Mouse (Mus musculus) spleen, postnatal 36 days (tissue): ENCODE measurements around the gene Gpr18.

ENCODE experiments used
- DNase-seq, 2 experiments: peaks; one replicate each; pipeline ENCODE4 v3.0.0; 2022; ENCODE audit warnings: low spot score in 2 of 2, mixed read lengths in 1 of 2

The Gpr18 gene

DNA sequence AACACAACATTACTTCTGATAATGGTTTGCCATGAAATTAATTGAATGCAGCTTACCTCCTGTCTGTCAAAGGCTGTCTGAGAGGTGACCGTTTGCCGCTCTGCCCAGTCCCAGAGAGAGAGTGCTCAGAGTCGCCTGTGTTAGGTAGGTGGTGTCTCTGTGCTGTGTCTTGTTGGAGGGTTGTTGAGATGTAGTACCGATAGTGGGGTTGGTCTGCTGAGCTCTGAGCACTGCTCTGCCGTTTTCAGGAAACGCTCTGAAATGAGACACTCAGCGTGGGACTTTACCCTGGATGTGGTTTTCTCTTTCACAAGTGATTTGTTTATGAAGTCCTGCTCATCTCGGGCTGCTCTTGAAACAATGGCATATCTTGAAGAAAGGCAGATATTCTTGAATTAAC lies at the start of gene Gpr18:
Gene Gpr18, minus strand, starts transcription at position 161 of the 400 bp plus-strand sequence.
- peak; percentile 87 to 89 for DNase-seq

- DNase-seq = peak; percentile 71 to 75
These were observed 49.4 kb upstream of the Gpr18 start, which contains the start of gene Gpr183 for GRCm38 (mm10) chr14:121964990-121965389. Gpr183 (minus strand) TSS chr14:121965195.

GRCm38 (mm10) chr14:121963942-121964335 lies 48.4 kb upstream of the Gpr18 start:
- DNase-seq = no peak

GRCm38 (mm10) chr14:121963251-121963941 lies 47.8 kb upstream of the Gpr18 start:
- no peak for DNase-seq

DNA sequence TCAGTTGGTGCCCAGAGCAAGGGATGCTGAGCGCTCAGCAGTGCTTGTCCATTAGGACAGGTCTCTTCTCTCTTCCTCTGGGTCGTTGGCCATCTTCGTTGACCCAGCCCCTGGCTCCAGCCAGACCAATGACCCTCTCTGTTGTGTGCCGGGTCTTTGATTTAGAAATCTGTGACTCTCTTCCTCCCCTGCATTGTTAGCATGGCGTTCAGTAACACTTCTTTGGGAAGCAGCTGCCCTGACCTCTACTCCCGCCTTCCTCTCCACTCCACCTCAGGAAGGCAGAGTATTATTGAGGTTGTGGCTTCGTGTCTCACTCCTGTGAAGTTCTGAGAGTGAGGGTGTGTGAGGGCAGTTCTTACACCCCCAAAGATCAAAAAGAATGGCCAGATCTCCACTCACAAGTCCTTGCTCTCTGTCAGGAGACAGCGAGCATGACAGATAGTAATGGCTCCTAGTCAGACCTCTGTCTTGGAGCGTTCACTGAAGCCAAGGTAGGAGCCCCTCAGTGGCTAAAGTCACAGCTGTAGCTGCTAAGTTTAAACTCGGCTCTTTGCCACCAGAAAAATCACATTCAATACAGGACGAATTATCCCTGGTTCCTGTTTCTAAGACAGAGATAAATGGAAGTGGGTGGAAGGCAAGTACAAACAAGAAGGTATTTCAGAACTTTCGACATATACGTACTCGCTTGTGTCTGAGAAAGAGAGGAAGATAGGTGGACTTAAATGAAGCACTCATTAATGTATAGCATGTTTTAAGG lies 46.7 kb upstream of the Gpr18 start:
- DNase-seq = no peak

- DNase-seq = no peak
These were observed 46.0 kb upstream of the Gpr18 start for GRCm38 (mm10) chr14:121961496-121962127.

DNA sequence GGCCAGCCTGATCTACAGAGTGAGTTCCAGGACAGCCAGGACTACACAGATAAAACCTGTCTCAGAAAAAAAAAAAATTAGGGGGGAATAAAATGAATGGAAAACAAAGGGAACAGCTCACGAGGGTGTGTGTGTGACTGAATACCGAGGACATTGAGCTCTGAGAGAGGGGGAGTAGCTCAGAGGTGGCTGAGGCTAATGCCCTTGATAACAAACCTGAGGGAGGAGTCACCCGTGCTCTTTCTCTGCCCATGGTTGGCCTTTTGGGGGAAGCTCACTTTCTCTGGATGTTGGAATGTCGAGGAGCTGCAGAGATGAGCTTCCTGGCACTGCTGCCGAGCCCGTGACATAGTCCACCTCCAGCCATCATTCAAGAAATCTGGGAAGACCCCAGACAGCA lies 45.4 kb upstream of the Gpr18 start:
- no peak for DNase-seq

GRCm38 (mm10) chr14:121960531-121960930 lies 45.0 kb upstream of the Gpr18 start:
- DNase-seq = peak in 1 of 2 experiments; percentile 52

DNA sequence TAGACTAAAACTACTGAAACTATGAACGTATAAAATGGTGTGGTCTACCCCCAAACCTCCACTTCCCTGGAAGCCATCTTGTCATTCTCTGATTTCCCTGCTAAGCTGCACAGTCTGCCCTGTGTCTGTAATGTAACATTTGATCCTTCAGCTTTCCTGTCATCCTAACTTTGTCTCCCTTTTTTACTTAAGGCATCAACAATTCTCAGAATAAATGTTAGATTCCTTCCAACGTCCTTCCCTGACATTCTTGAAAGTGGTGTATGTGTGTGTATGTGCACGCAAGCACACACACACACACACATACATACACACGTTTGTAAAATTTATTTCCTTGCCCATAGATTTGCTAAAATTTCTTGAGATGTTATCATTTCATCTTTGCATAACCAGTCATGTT lies 44.5 kb upstream of the Gpr18 start:
- DNase-seq = no peak

- no peak for DNase-seq
These were observed 44.0 kb upstream of the Gpr18 start for GRCm38 (mm10) chr14:121959538-121959980.

DNA sequence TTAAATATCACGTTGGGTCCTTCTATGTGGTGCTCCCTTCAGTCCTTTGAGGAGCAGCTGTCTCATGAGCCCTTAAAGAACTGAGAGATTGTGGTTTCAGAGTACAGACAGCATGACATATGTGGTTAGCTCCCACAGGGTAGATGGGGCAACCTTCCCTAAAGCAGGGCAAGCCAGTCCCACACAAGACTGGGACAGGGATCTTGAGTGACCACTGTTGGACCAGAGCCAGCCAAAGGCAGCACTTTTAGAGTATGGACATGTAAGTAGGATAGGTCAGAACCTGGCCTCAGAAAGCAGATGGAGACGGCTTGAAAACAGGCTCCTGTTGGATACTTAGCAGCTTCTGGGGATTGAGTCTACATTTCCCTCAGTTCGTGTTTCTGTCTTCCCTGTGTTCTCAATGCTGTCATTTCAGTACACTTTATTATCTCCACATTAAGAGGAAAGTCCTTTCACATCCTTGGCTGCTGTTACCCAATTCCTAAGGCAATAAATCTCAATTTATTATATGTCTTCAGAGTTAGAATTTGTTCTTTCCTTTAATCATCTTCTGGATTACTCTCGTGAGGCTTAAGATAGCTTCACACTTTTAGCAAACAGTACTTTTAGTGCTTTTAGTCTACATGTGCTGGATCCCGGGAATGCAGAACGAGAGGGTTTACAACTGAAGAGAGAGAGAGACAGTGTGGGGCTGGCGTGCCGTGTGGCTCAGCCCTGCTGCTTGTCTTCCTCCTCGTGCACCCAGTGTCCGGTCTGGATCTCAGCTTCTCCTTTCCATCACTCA lies 43.4 kb upstream of the Gpr18 start:
- DNase-seq = no peak

- DNase-seq = no peak
These were observed 42.6 kb upstream of the Gpr18 start for GRCm38 (mm10) chr14:121958041-121958750.

DNA sequence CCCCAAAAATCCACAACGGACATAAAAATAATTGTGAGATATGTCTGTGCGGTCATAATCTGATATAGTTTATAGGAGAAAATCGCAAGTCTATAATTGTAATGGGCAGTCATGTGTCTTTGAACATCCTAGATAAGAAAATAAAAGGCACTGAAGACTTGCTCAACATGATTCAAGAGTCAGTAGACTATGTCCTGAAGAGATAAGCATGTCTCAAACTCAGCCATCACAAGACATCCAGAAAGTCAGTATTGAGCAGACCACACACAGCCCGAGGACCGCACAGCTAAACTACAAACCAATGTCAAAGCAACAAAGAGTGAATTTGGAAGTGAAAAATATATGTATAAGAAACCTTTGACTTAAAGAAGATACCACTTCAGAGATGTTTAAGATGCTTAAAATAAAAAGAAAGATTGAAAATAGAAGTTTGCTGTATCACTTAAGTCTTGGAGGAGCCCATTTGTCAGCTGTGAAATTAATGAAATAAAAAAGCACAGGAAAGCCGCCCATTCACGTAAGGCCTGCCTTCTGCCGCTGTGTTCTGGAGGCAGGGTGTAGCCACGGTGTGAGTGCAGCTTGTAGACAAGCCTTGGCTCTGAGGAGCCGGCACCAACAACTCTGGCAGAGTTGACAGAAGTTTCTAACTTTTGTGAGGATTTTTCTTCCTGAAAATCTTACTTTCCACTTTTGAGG lies 41.7 kb upstream of the Gpr18 start:
- no peak for DNase-seq

GRCm38 (mm10) chr14:121956291-121956690 lies 40.7 kb upstream of the Gpr18 start:
- no peak for DNase-seq

GRCm38 (mm10) chr14:121955176-121955795 lies 39.7 kb upstream of the Gpr18 start:
- DNase-seq = no peak

DNA sequence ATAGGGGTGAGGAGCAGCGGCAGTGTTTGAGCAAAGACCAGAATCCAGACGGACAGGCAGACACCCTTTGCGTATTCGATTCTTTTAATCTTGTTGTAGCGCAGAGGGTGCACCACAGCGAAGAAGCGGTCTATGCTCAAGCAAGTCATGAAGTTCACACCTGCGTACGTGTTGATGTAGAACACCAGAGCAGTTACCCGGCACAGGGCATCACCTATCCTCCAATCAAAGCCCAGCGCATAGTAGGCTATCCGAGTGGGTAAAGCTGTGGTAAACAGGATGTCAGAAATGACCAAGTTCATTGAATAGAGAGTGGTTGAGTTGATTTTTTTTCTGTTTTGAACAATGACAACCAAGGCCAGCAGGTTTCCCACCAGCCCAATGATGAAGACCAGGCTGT lies 39.0 kb upstream of the Gpr18 start:
- DNase-seq = no peak

GRCm38 (mm10) chr14:121954129-121954528 lies 38.5 kb upstream of the Gpr18 start:
- no peak for DNase-seq

DNA sequence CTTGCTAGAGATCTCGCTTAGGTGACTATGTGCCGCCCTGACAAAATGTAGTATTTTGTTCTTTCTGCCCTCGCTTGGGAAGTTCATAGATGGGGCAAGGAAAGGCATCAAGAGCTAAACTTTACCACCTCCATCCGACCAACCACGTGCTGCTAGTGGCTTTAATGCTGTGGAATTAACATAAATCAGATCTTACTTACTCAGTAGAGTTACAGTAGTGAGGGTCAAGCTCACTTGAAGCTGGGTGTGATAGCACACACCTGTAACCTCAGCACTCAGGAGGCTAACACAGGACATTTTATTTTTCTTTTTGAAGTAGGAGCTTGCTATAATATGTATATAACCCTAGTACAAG lies 36.4 kb upstream of the Gpr18 start:
- no peak for DNase-seq

- DNase-seq = no peak
These were observed 35.9 kb upstream of the Gpr18 start for GRCm38 (mm10) chr14:121951399-121952045.

DNA sequence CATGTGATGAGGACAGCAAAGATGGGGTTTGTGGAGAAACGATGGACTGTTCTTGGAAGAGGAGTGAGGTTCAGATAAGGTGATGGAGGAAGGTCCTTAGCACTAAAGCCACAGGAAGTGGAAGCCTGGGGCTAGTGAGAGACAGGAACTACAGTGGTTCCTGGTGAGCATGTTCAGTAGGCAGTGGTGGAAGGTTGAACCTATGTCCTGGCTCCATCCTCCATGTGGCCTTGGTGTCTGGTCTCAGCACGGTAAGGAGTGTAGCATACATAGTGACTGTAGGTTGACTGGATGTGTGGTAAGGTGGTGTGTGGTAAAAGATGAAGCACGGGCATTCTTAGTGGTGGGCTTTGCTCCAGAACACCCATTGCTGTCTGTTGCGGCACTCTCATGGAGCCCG lies 34.3 kb upstream of the Gpr18 start:
- no peak for DNase-seq
